Mouse (Mus musculus) right cerebral cortex, postnatal 14 days (tissue): Measurements from ENCODE around the gene Ankrd1.
A peak's percentile ranks its signal among the peaks of the same experiment; 100 is the strongest.

ENCODE experiments used
- DNase-seq: peaks from one replicate; pipeline ENCODE4 v3.0.0; 2022

Ankrd1 gene

GRCm38 (mm10) chr19:36109318-36109944, 10.5 kb downstream of the Ankrd1 start:
- DNase-seq, result no peak

- DNase-seq, result no peak
These were observed 16.0 kb downstream of the Ankrd1 start for GRCm38 (mm10) chr19:36103909-36104308.

- no peak for DNase-seq
These were observed 21.0 kb downstream of the Ankrd1 start for GRCm38 (mm10) chr19:36098916-36099315.

- DNase-seq, result no peak
These were observed 21.6 kb downstream of the Ankrd1 start for GRCm38 (mm10) chr19:36098265-36098664.

GRCm38 (mm10) chr19:36097194-36097593, 22.7 kb downstream of the Ankrd1 start:
- DNase-seq, result no peak

GRCm38 (mm10) chr19:36090781-36091180, 29.1 kb downstream of the Ankrd1 start:
- no peak for DNase-seq

- peak; percentile 86 for DNase-seq
These were observed 36.4 kb downstream of the Ankrd1 start, which contains the start of gene Rpp30 for GRCm38 (mm10) chr19:36083262-36084225. TSS of gene Rpp30 (plus strand) at chr19:36083716.

- no peak for DNase-seq
These were observed 37.2 kb downstream of the Ankrd1 start for GRCm38 (mm10) chr19:36082606-36083261.

GRCm38 (mm10) chr19:36062801-36063529, 56.9 kb downstream of the Ankrd1 start:
- DNase-seq, result no peak
